31 mouse cellular contexts compared by ENCODE assay signal in genomic region chr5:128404223-128404622, GRCm38 (mm10). TPM values are rescaled to one million over a fixed set of nuclear protein-coding genes. Genes with fewer than 3 reads are reported as not detected.
DNase-seq lines count a peak whose midpoint lies in the region; ATAC-seq and TF ChIP-seq lines count a peak whose summit lies in the region.
"Had no signal": no experiment of that assay in that cellular context is flagged by ENCODE, and none has a peak within 500 bp of the region (broad histone marks: within the 10 kb centered on the region; RNA-seq: fewer than 3 reads in every experiment).

No protein-coding gene starts in this region.

- H3K4me1 ChIP-seq in hindbrain, postnatal 0 days (ENCODE audit: insufficient read depth, low read length): no peaks in the 10 kb centered on the region
- H3K4me1 ChIP-seq in hindbrain, embryonic 16.5 days (ENCODE audit: control insufficient read depth, insufficient read depth, low read depth, low read length): no peaks in the 10 kb centered on the region
- no peaks in the 10 kb centered on the region for H3K4me1 ChIP-seq in lung, embryonic 14.5 days (ENCODE audit: insufficient read depth)
- no peaks in the 10 kb centered on the region for H3K4me1 ChIP-seq in lung, adult 2 months (ENCODE audit: control insufficient read depth, insufficient read depth, low read length)
- no peaks in the 10 kb centered on the region for H3K4me1 ChIP-seq in midbrain, postnatal 0 days (ENCODE audit: insufficient read depth, low read length)
- H3K4me1 ChIP-seq in midbrain, embryonic 14.5 days (ENCODE audit: control insufficient read depth, insufficient read depth, low read length): no peaks in the 10 kb centered on the region
- H3K4me1 ChIP-seq in hindbrain, embryonic 14.5 days (replicated peaks; ENCODE audit: control insufficient read depth, insufficient read depth, low read length): no peaks in the 10 kb centered on the region
- H3K4me1 ChIP-seq: forebrain, embryonic 10.5 days; forebrain, embryonic 13.5 days; heart, embryonic 10.5 days; heart, embryonic 13.5 days; hindbrain, embryonic 15.5 days had no signal

- TF ChIP-seq POLR2A in lung, adult 2 months (IDR thresholded peaks at IDR 0.05; ENCODE audit: borderline replicate concordance, extremely low read depth, low read depth, low read length): no peak

- no peak for ATAC-seq in hindbrain, postnatal 0 days
- ATAC-seq in hindbrain, embryonic 16.5 days: no peak
- no peak for ATAC-seq in lung, embryonic 14.5 days (ENCODE audit: insufficient read depth)
- ATAC-seq in midbrain, postnatal 0 days (ENCODE audit: low FRiP score): no peak
- ATAC-seq in midbrain, embryonic 14.5 days (ENCODE audit: low FRiP score, low TSS enrichment): no peak
- no peak for ATAC-seq in hindbrain, embryonic 14.5 days (ENCODE audit: low FRiP score)
- ATAC-seq: activated CD4-positive, CD25-positive, alpha-beta regulatory T cell, adult 4 months; forebrain, embryonic 13.5 days; inflammation-experienced regulatory T-cells, adult 6 months; intestine, embryonic 16.5 days; Patski had no signal

- DNase-seq in hindbrain, postnatal 0 days (ENCODE audit: low spot score): no peak
- no peak for DNase-seq in lung, embryonic 14.5 days
- no peak for DNase-seq in lung, adult 2 months
- no peak for DNase-seq in midbrain, postnatal 0 days (ENCODE audit: low spot score)
- no peak for DNase-seq in midbrain, embryonic 14.5 days
- peak; percentile 45 for DNase-seq in ZHBTc4 (ENCODE audit: low read depth, low spot score)
- no peak for DNase-seq in hindbrain, embryonic 14.5 days (ENCODE audit: low spot score)
- DNase-seq: adrenal gland, adult 8-10 months; adrenal gland, postnatal 25 days; B cell, adult 2 months; cerebellum, adult 11-12 months; cerebellum, adult 8-10 months; cerebellum, postnatal 10 days; cerebellum, postnatal 36 days; gastrocnemius, postnatal 10 days; gastrocnemius, postnatal 36 days; heart, adult 2 months; heart, postnatal 14 days; heart, postnatal 4 days had no signal

- H3K4me3 ChIP-seq in hindbrain, postnatal 0 days (ENCODE audit: low read length): no peak overlapping the region
- no peak overlapping the region for H3K4me3 ChIP-seq in hindbrain, embryonic 16.5 days (ENCODE audit: low read length)
- H3K4me3 ChIP-seq in lung, embryonic 14.5 days (ENCODE audit: low read depth, low read length): no peak overlapping the region
- H3K4me3 ChIP-seq in lung, adult 2 months (replicated peaks; ENCODE audit: extremely low read depth, low read depth, low read length): no peak overlapping the region
- H3K4me3 ChIP-seq in midbrain, postnatal 0 days (ENCODE audit: low read depth, low read length): no peak overlapping the region
- no peak overlapping the region for H3K4me3 ChIP-seq in midbrain, embryonic 14.5 days (replicated peaks; ENCODE audit: low read depth, low read length)
- no peak overlapping the region for H3K4me3 ChIP-seq in hindbrain, embryonic 14.5 days (replicated peaks; ENCODE audit: low read length)
- H3K4me3 ChIP-seq: forebrain, embryonic 10.5 days; forebrain, embryonic 13.5 days; heart, adult 2 months; heart, embryonic 10.5 days; heart, embryonic 13.5 days; hindbrain, embryonic 15.5 days had no signal

- no peaks in the 10 kb centered on the region for H3K36me3 ChIP-seq in hindbrain, postnatal 0 days (ENCODE audit: insufficient read depth, low read length)
- no peaks in the 10 kb centered on the region for H3K36me3 ChIP-seq in hindbrain, embryonic 16.5 days (ENCODE audit: control insufficient read depth, insufficient read depth, low read length)
- H3K36me3 ChIP-seq in lung, embryonic 14.5 days (ENCODE audit: insufficient read depth): no peaks in the 10 kb centered on the region
- no peaks in the 10 kb centered on the region for H3K36me3 ChIP-seq in midbrain, postnatal 0 days (ENCODE audit: insufficient read depth, low read length)
- no peaks in the 10 kb centered on the region for H3K36me3 ChIP-seq in midbrain, embryonic 14.5 days (ENCODE audit: control insufficient read depth, insufficient read depth, low read length)
- no peaks in the 10 kb centered on the region for H3K36me3 ChIP-seq in hindbrain, embryonic 14.5 days (replicated peaks; ENCODE audit: control insufficient read depth, insufficient read depth)
- H3K36me3 ChIP-seq: forebrain, embryonic 10.5 days; G1E; heart, embryonic 10.5 days; heart, embryonic 13.5 days; hindbrain, embryonic 15.5 days had no signal

- no peaks in the 10 kb centered on the region for H3K27me3 ChIP-seq in hindbrain, postnatal 0 days (ENCODE audit: insufficient read depth, low read length)
- H3K27me3 ChIP-seq in hindbrain, embryonic 16.5 days (replicated peaks; ENCODE audit: control insufficient read depth, insufficient read depth, low read length): no peaks in the 10 kb centered on the region
- no peaks in the 10 kb centered on the region for H3K27me3 ChIP-seq in lung, embryonic 14.5 days (ENCODE audit: insufficient read depth, low read length)
- H3K27me3 ChIP-seq in midbrain, postnatal 0 days (ENCODE audit: insufficient read depth, low read length): no peaks in the 10 kb centered on the region
- no peaks in the 10 kb centered on the region for H3K27me3 ChIP-seq in midbrain, embryonic 14.5 days (ENCODE audit: control insufficient read depth, insufficient read depth, low read length)
- no peaks in the 10 kb centered on the region for H3K27me3 ChIP-seq in hindbrain, embryonic 14.5 days (ENCODE audit: control insufficient read depth, insufficient read depth, low read length)
- H3K27me3 ChIP-seq: forebrain, embryonic 13.5 days; heart, embryonic 13.5 days; hindbrain, embryonic 15.5 days; Patski had no signal

- H3K9me3 ChIP-seq in hindbrain, postnatal 0 days (ENCODE audit: low read length): no peaks in the 10 kb centered on the region; the same call in 1 of the 2 replicates
- no peaks in the 10 kb centered on the region for H3K9me3 ChIP-seq in hindbrain, embryonic 16.5 days (ENCODE audit: control insufficient read depth, low read length)
- H3K9me3 ChIP-seq in lung, embryonic 14.5 days (ENCODE audit: low read depth, low read length): no peaks in the 10 kb centered on the region
- no peaks in the 10 kb centered on the region for H3K9me3 ChIP-seq in midbrain, postnatal 0 days (ENCODE audit: low read length)
- no peaks in the 10 kb centered on the region; the same call in 1 of the 2 replicates for H3K9me3 ChIP-seq in midbrain, embryonic 14.5 days (ENCODE audit: control insufficient read depth, low read length)
- H3K9me3 ChIP-seq in hindbrain, embryonic 14.5 days (ENCODE audit: control insufficient read depth, low read length): peaks cover 7% of the 10 kb centered on the region; the same call in 1 of the 2 replicates
- H3K9me3 ChIP-seq: forebrain, embryonic 13.5 days; heart, embryonic 10.5 days; hindbrain, embryonic 15.5 days had no signal

- no peak overlapping the region for H3K9ac ChIP-seq in hindbrain, postnatal 0 days (replicated peaks; ENCODE audit: low read length)
- H3K9ac ChIP-seq in hindbrain, embryonic 16.5 days (ENCODE audit: low read depth, low read length): no peak overlapping the region
- no peak overlapping the region for H3K9ac ChIP-seq in lung, embryonic 14.5 days
- H3K9ac ChIP-seq in midbrain, postnatal 0 days (replicated peaks; ENCODE audit: low read length, poor library complexity, severe bottlenecking): no peak overlapping the region
- H3K9ac ChIP-seq in midbrain, embryonic 14.5 days (replicated peaks; ENCODE audit: low read length): no peak overlapping the region
- no peak overlapping the region for H3K9ac ChIP-seq in hindbrain, embryonic 14.5 days
- H3K9ac ChIP-seq: forebrain, embryonic 13.5 days; heart, embryonic 13.5 days; hindbrain, embryonic 15.5 days had no signal

- peak; percentile 15; the same call in 1 of the 2 replicates for TF ChIP-seq CTCF in hindbrain, postnatal 0 days (IDR thresholded peaks at IDR 0.05; ENCODE audit: low read depth)
- peak; percentile 28 for TF ChIP-seq CTCF in lung, embryonic 14.5 days (IDR thresholded peaks at IDR 0.05; ENCODE audit: low read depth)
- no peak for TF ChIP-seq CTCF in lung, adult 2 months (IDR thresholded peaks at IDR 0.05; ENCODE audit: insufficient read depth, low read length)
- peak; percentile 13; the same call in 1 of the 2 replicates for TF ChIP-seq CTCF in midbrain, postnatal 0 days (IDR thresholded peaks at IDR 0.05)

- no peak overlapping the region for H3K4me2 ChIP-seq in hindbrain, postnatal 0 days (ENCODE audit: low read depth, low read length)
- H3K4me2 ChIP-seq in hindbrain, embryonic 16.5 days (ENCODE audit: low read length): no peak overlapping the region
- no peak overlapping the region for H3K4me2 ChIP-seq in lung, embryonic 14.5 days
- no peak overlapping the region for H3K4me2 ChIP-seq in midbrain, postnatal 0 days (ENCODE audit: low read depth, low read length, poor library complexity, severe bottlenecking)
- H3K4me2 ChIP-seq in midbrain, embryonic 14.5 days (ENCODE audit: low read length): no peak overlapping the region
- no peak overlapping the region for H3K4me2 ChIP-seq in hindbrain, embryonic 14.5 days (replicated peaks)
- H3K4me2 ChIP-seq: forebrain, embryonic 13.5 days; heart, embryonic 13.5 days; hindbrain, embryonic 15.5 days had no signal

- WGBS in hindbrain, postnatal 0 days: 91% methylated on average over 3 of the region's 3 CpGs
- WGBS in hindbrain, embryonic 16.5 days: 95% methylated on average over 3 of the region's 3 CpGs
- 84% methylated on average over 3 of the region's 3 CpGs for WGBS in lung, embryonic 14.5 days
- 88% methylated on average over 3 of the region's 3 CpGs for WGBS in lung, adult 2 months
- 89% methylated on average over 3 of the region's 3 CpGs for WGBS in midbrain, postnatal 0 days
- 95% methylated on average over 3 of the region's 3 CpGs for WGBS in midbrain, embryonic 14.5 days
- WGBS in hindbrain, embryonic 14.5 days: 96% methylated on average over 3 of the region's 3 CpGs

- no peak overlapping the region for H3K27ac ChIP-seq in hindbrain, postnatal 0 days
- H3K27ac ChIP-seq in hindbrain, embryonic 16.5 days (ENCODE audit: low read depth, low read length): no peak overlapping the region
- H3K27ac ChIP-seq in lung, embryonic 14.5 days (ENCODE audit: low read depth): no peak overlapping the region
- no peak overlapping the region for H3K27ac ChIP-seq in midbrain, postnatal 0 days (ENCODE audit: low read depth, low read length)
- no peak overlapping the region for H3K27ac ChIP-seq in midbrain, embryonic 14.5 days (replicated peaks; ENCODE audit: low read depth, low read length)
- H3K27ac ChIP-seq in hindbrain, embryonic 14.5 days: no peak overlapping the region
- H3K27ac ChIP-seq: forebrain, embryonic 10.5 days; forebrain, embryonic 13.5 days; heart, adult 2 months; heart, embryonic 10.5 days; heart, embryonic 13.5 days; hindbrain, embryonic 15.5 days had no signal

RNA-seq across cellular contexts. Expression of gene Tmem132d, which starts 28.7 kb away (rescaled TPM):
- total RNA-seq in hindbrain, postnatal 0 days (2014; rRNA removed): 28.9 and 42.7 TPM in 2 replicates
- 5.8 and 6.1 TPM in 2 replicates for polyA plus RNA-seq in hindbrain, postnatal 0 days (2015; fragmentation: Nextera tagmentation; extraction: Ambion mirVana)
- polyA plus RNA-seq in hindbrain, embryonic 16.5 days (2015; fragmentation: Nextera tagmentation; extraction: Ambion mirVana): 3.0 and 4.7 TPM in 2 replicates
- 2.6 and 3.3 TPM in 2 replicates for polyA plus RNA-seq in lung, embryonic 14.5 days (2014; fragmentation: Nextera tagmentation; extraction: Ambion mirVana)
- 5.3 and 5.5 TPM in 2 replicates for polyA plus RNA-seq in lung, adult 2 months (2012; rRNA removed)
- 14.7 and 16.9 TPM in 2 replicates for total RNA-seq in midbrain, postnatal 0 days (2014; rRNA removed)
- 3.3 and 4.0 TPM in 2 replicates for polyA plus RNA-seq in midbrain, postnatal 0 days (2015; fragmentation: Nextera tagmentation; extraction: Ambion mirVana)
- 4.0 and 4.1 TPM in 2 replicates for polyA plus RNA-seq in midbrain, embryonic 14.5 days (2014; fragmentation: Nextera tagmentation; extraction: Ambion mirVana)
- 4.5 and 5.7 TPM in 2 replicates for polyA plus RNA-seq in hindbrain, embryonic 14.5 days (2014; fragmentation: Nextera tagmentation; extraction: Ambion mirVana)
- total RNA-seq: adrenal gland, postnatal 25 days; granulocyte monocyte progenitor cell, adult 5-6 weeks had no signal
- polyA plus RNA-seq: activated CD4-positive, CD25-positive, alpha-beta regulatory T cell, adult 4 months; G1E; inflammation-experienced regulatory T-cells, adult 6 months; intestine, embryonic 16.5 days; Patski had no signal
